Comparison of ENCODE assay signal across 29 mouse cellular contexts in the genomic region with DNA sequence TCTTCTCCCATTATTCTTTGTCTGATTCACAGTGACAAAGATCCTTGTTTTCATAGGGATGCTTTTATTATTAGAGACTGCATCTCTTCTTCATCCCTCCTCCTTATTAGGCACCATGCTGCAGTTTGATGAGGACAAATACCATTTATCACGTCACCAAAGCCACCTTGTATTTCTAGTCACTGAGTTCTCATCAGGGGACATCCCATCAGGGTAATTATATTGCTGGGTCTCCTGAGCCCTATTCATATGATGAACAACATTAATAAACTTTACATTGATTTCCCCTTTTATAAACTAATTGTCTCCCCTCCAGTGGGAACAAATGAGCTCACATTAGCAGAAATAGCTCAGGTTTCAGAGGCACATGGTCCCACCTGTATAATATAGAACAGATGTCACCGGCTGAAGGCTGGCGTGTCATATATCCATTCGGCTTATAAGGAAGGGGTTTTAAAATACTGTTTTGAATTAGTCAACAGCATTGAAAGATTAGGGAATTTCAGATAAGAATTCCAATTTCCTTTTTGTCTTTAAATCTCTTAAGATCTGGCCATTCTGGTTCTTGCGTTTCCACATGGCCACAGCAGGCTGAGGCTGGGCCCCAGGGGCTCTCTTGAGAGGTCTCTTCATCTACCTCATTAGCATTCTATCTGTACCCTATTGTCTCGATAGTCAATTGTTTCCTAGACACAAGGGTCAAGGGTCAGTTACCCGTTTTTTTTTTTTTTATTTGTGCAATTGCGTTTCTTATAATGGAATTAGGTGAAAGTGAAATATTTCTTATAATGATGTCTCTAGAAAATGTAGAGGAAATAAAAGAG. TPM values are rescaled to one million over a fixed set of nuclear protein-coding genes. Genes with fewer than 3 reads are reported as not detected.
DNase-seq lines count a peak whose midpoint lies in the region; ATAC-seq lines count a peak whose summit lies in the region.
"Had no signal": no experiment of that assay in that cellular context is flagged by ENCODE, and none has a peak within 500 bp of the region (broad histone marks: within the 10 kb centered on the region; RNA-seq: fewer than 3 reads in every experiment).

No protein-coding gene starts in this region.

- no peak overlapping the region for H3K4me2 ChIP-seq in neural tube, embryonic 11.5 days (ENCODE audit: low read depth)
- no peak overlapping the region for H3K4me2 ChIP-seq in limb, embryonic 11.5 days (ENCODE audit: low read depth, severe bottlenecking)
- H3K4me2 ChIP-seq: heart, embryonic 13.5 days; liver, embryonic 15.5 days; lung, embryonic 15.5 days; stomach, embryonic 15.5 days had no signal

- H3K4me1 ChIP-seq in neural tube, embryonic 11.5 days (ENCODE audit: control insufficient read depth, insufficient read depth, low read length) = 0 out of 2 replicates have a peak, but pooled peaks cover 5% of the 10 kb centered on the region
- peaks cover 12% of the 10 kb centered on the region for H3K4me1 ChIP-seq in limb, embryonic 11.5 days (ENCODE audit: control insufficient read depth, insufficient read depth, low read length)
- H3K4me1 ChIP-seq: heart, embryonic 13.5 days; liver, embryonic 15.5 days; lung, embryonic 15.5 days; stomach, embryonic 15.5 days had no signal

- 40% methylated on average over 8 of the region's 8 CpGs for WGBS in neural tube, embryonic 11.5 days
- WGBS in limb, embryonic 11.5 days = 17% methylated on average over 8 of the region's 8 CpGs

- no peak overlapping the region for H3K4me3 ChIP-seq in neural tube, embryonic 11.5 days (ENCODE audit: low read depth, low read length)
- H3K4me3 ChIP-seq in limb, embryonic 11.5 days (ENCODE audit: low read depth, low read length) = no peak overlapping the region
- H3K4me3 ChIP-seq: forebrain, embryonic 10.5 days; heart, embryonic 13.5 days; left cerebral cortex, adult 2 months; liver, embryonic 15.5 days; lung, embryonic 15.5 days; midbrain, embryonic 10.5 days; stomach, embryonic 15.5 days had no signal

- DNase-seq in embryo, embryonic 10 days (ENCODE audit: low spot score) = peak; percentile 33
- DNase-seq in embryo, embryonic 9.5 days (ENCODE audit: extremely low spot score) = no peak
- DNase-seq in neural tube, embryonic 11.5 days (ENCODE audit: low spot score) = peak; percentile 38
- no peak for DNase-seq in neural tube, embryonic 10.5 days (ENCODE audit: extremely low spot score, low spot score)
- DNase-seq in limb, embryonic 11.5 days (ENCODE audit: low spot score) = peak; percentile 47
- DNase-seq in retina, postnatal 1 day = peak; percentile 37
- DNase-seq in heart, adult 11 months = no peak
- no peak for DNase-seq in heart, postnatal 4 days
- DNase-seq: adrenal gland, postnatal 36 days; cerebellum, adult 11 months; cerebellum, postnatal 10 days; gastrocnemius, postnatal 14 days; heart, adult 18-20 months; heart, postnatal 14 days; kidney, adult 18-20 months; kidney, postnatal 4 days; liver; lung, postnatal 4 days; thymus, adult 18-20 months; thymus, postnatal 36 days had no signal

- H3K36me3 ChIP-seq in neural tube, embryonic 11.5 days (ENCODE audit: control insufficient read depth, insufficient read depth, low read length) = no peaks in the 10 kb centered on the region
- H3K36me3 ChIP-seq in limb, embryonic 11.5 days (ENCODE audit: control insufficient read depth, insufficient read depth, low read length) = no peaks in the 10 kb centered on the region
- H3K36me3 ChIP-seq: forebrain, embryonic 10.5 days; heart, embryonic 13.5 days; liver, embryonic 15.5 days; lung, embryonic 15.5 days; midbrain, embryonic 10.5 days; stomach, embryonic 15.5 days had no signal

- H3K9ac ChIP-seq in neural tube, embryonic 11.5 days (ENCODE audit: low read length) = no peak overlapping the region
- H3K9ac ChIP-seq in limb, embryonic 11.5 days (ENCODE audit: low read length) = no peak overlapping the region
- H3K9ac ChIP-seq: heart, embryonic 13.5 days; liver, embryonic 15.5 days; lung, embryonic 15.5 days; stomach, embryonic 15.5 days had no signal

- no peak overlapping the region for H3K27ac ChIP-seq in neural tube, embryonic 11.5 days (ENCODE audit: low read depth, low read length)
- no peak overlapping the region for H3K27ac ChIP-seq in limb, embryonic 11.5 days (replicated peaks; ENCODE audit: low read depth, low read length)
- H3K27ac ChIP-seq: heart, embryonic 13.5 days; left cerebral cortex, adult 2 months; liver, embryonic 15.5 days; lung, embryonic 15.5 days; stomach, embryonic 15.5 days had no signal

- H3K9me3 ChIP-seq in neural tube, embryonic 11.5 days (ENCODE audit: control insufficient read depth, low read length) = no peaks in the 10 kb centered on the region
- no peaks in the 10 kb centered on the region for H3K9me3 ChIP-seq in limb, embryonic 11.5 days (ENCODE audit: control insufficient read depth, low read length)
- H3K9me3 ChIP-seq: forebrain, embryonic 10.5 days; heart, embryonic 13.5 days; liver, embryonic 15.5 days; lung, embryonic 15.5 days; midbrain, embryonic 10.5 days; stomach, embryonic 15.5 days had no signal

- no peaks in the 10 kb centered on the region for H3K27me3 ChIP-seq in neural tube, embryonic 11.5 days (ENCODE audit: control insufficient read depth, insufficient read depth, low read length)
- H3K27me3 ChIP-seq in limb, embryonic 11.5 days (ENCODE audit: control insufficient read depth, insufficient read depth, low read length) = no peaks in the 10 kb centered on the region
- H3K27me3 ChIP-seq: stomach, embryonic 15.5 days had no signal

- no peak; the same call in 1 of the 2 replicates for ATAC-seq in neural tube, embryonic 11.5 days (ENCODE audit: insufficient read depth, low FRiP score, low TSS enrichment)
- peak; percentile 60; the same call in 1 of the 2 replicates for ATAC-seq in limb, embryonic 11.5 days (ENCODE audit: insufficient number of reproducible peaks, low FRiP score, low TSS enrichment, low read depth)
- ATAC-seq: forebrain, embryonic 16.5 days; inflammation-experienced regulatory T-cells, adult 6 months had no signal

RNA-seq across cellular contexts. Expression of a gene that starts 6.2 kb away (rescaled TPM):
- 1.2 and 2.1 TPM in 2 replicates for polyA plus RNA-seq in neural tube, embryonic 11.5 days (2014; fragmentation: Nextera tagmentation; extraction: Ambion mirVana)
- polyA plus RNA-seq in limb, embryonic 11.5 days (2014; fragmentation: Nextera tagmentation; extraction: Ambion mirVana) = 1.2 and 1.7 TPM in 2 replicates
- 1 to 10 TPM; 1.2 TPM for total RNA-seq in heart, postnatal 4 days (2021)

RNA-seq across cellular contexts. Expression of a gene that starts 25.1 kb away (rescaled TPM):
- 10.0 and 11.5 TPM in 2 replicates for polyA plus RNA-seq in neural tube, embryonic 11.5 days (2014; fragmentation: Nextera tagmentation; extraction: Ambion mirVana)
- polyA plus RNA-seq in limb, embryonic 11.5 days (2014; fragmentation: Nextera tagmentation; extraction: Ambion mirVana) = 3.3 and 5.4 TPM in 2 replicates
- 100 to 1,000 TPM in 1 of 2 experiments, 10 to 100 TPM in 1; 85.3 to 101 TPM for total RNA-seq in heart, postnatal 4 days (2021)

Comparison
In these comparisons a context has a peak if more than half of its experiments do, and no peak if none do; other contexts are left out.
1. DNase-seq: peak in embryo, embryonic 10 days (single experiment), neural tube, embryonic 11.5 days (single experiment), limb, embryonic 11.5 days (single experiment) and retina, postnatal 1 day (single experiment); none in embryo, embryonic 9.5 days (single experiment), neural tube, embryonic 10.5 days (single experiment), heart, adult 11 months (single experiment) and heart, postnatal 4 days (single experiment).